Mouse (Mus musculus) spleen, adult 2 months (tissue): Measurements from ENCODE around the gene Olfm4.

Experiments
- CTCF ChIP-seq: fragments of 200-500 bp; IDR thresholded peaks from 2 replicates; pipeline ENCODE4 v1.5.1; 2011; ENCODE audit warnings: mild to moderate bottlenecking, inconsistent platforms; ENCODE audit not compliant: insufficient read depth, insufficient read length, insufficient replicate concordance; ENCODE audit errors: extremely low read depth
- POLR2A ChIP-seq: fragments of 200-500 bp; IDR thresholded peaks from 2 replicates; pipeline ENCODE4 v1.6.1; 2011; ENCODE audit warnings: low read depth, low read length, inconsistent platforms

GRCm38 (mm10) chr14:80046104-80046734 is 62.3 kb downstream of the Olfm4 start:
- TF ChIP-seq CTCF: no peak
- no peak for TF ChIP-seq POLR2A
